Mouse (Mus musculus) ES-Bruce4 (cell line): ENCODE results near the gene Camkmt. TPM values are rescaled to one million over a fixed set of nuclear protein-coding genes. Genes with fewer than 3 reads are reported as not detected.

ENCODE experiments used
- H3K27ac ChIP-seq: 2 replicates; pipeline ENCODE4 v1.5.1; 2012; ENCODE audit warnings: low read length, inconsistent platforms; ENCODE audit not compliant: insufficient read depth
- H3K27me3 ChIP-seq: 2 replicates; pipeline ENCODE4 v1.6.1; 2012; ENCODE audit warnings: mild to moderate bottlenecking, low read length, inconsistent platforms; ENCODE audit not compliant: control insufficient read depth, poor library complexity, insufficient read depth, severe bottlenecking
- H3K36me3 ChIP-seq: 2 replicates; pipeline ENCODE4 v1.6.1; 2012; ENCODE audit warnings: inconsistent platforms, mild to moderate bottlenecking, low read length, moderate library complexity; ENCODE audit not compliant: control insufficient read depth, poor library complexity, insufficient read depth, severe bottlenecking
- H3K4me1 ChIP-seq: one replicate; pipeline ENCODE4 v1.8.1; 2011; ENCODE audit warnings: low read length; ENCODE audit not compliant: control insufficient read depth, insufficient read depth
- H3K4me3 ChIP-seq: 2 replicates; pipeline ENCODE4 v1.5.1; 2011; ENCODE audit warnings: low read depth, mild to moderate bottlenecking, low read length
- H3K9ac ChIP-seq: 2 replicates; pipeline ENCODE4 v1.6.1; 2012; ENCODE audit warnings: low read depth, mild to moderate bottlenecking, inconsistent platforms; ENCODE audit not compliant: poor library complexity, severe bottlenecking
- H3K9me3 ChIP-seq: replicated peaks from 2 replicates; pipeline ENCODE4 v1.6.1; 2012; ENCODE audit warnings: mild to moderate bottlenecking, low read length, inconsistent platforms; ENCODE audit not compliant: control insufficient read depth, poor library complexity, insufficient read depth, severe bottlenecking
- CTCF ChIP-seq: IDR thresholded peaks from one replicate; pipeline ENCODE4 v1.8.1; 2011; ENCODE audit warnings: low read depth, low read length
- EP300 ChIP-seq: IDR thresholded peaks from 2 replicates; pipeline ENCODE4 v1.6.1; 2011; ENCODE audit warnings: low read depth, low read length; ENCODE audit not compliant: insufficient read depth
- POLR2A ChIP-seq: IDR thresholded peaks from one replicate; pipeline ENCODE4 v1.8.1; 2011; ENCODE audit warnings: low read length; ENCODE audit not compliant: insufficient read depth
- polyA plus RNA-seq: library from polyadenylated mRNA; stranded (reverse); fragments of >200 nt; gene quantifications from 2 replicates; pipeline ENCODE4 v1.2.4, GENCODE M21; 2011; ENCODE audit warnings: low read depth; ENCODE audit not compliant: missing spikeins, insufficient read depth, insufficient read length

Gene Camkmt
- polyA plus RNA-seq, 1 experiment: 3.7 TPM

- no peaks in the 10 kb centered on the region for H3K36me3 ChIP-seq
- no peak overlapping the region for H3K4me3 ChIP-seq
- H3K4me1 ChIP-seq: no peaks in the 10 kb centered on the region
- TF ChIP-seq CTCF (no peak), EP300 (no peak), POLR2A (no peak)
- no peak overlapping the region for H3K27ac ChIP-seq
- H3K9ac ChIP-seq: no peak overlapping the region
- no peaks in the 10 kb centered on the region for H3K27me3 ChIP-seq
- no peaks in the 10 kb centered on the region for H3K9me3 ChIP-seq
Observed at GRCm38 (mm10) chr17:85048379-85048778, 42.0 kb upstream of the Camkmt start.

GRCm38 (mm10) chr17:85058276-85058675, 32.1 kb upstream of the Camkmt start:
- no peaks in the 10 kb centered on the region for H3K4me1 ChIP-seq
- H3K4me3 ChIP-seq: no peak overlapping the region
- TF ChIP-seq EP300 (no peak), CTCF (no peak), POLR2A (no peak)
- no peak overlapping the region for H3K27ac ChIP-seq
- H3K9me3 ChIP-seq: no peaks in the 10 kb centered on the region
- no peak overlapping the region for H3K9ac ChIP-seq
- no peaks in the 10 kb centered on the region for H3K36me3 ChIP-seq
- H3K27me3 ChIP-seq: no peaks in the 10 kb centered on the region

- no peaks in the 10 kb centered on the region for H3K27me3 ChIP-seq
- H3K9ac ChIP-seq: no peak overlapping the region
- H3K4me1 ChIP-seq: no peaks in the 10 kb centered on the region
- H3K9me3 ChIP-seq: no peaks in the 10 kb centered on the region
- no peak overlapping the region for H3K4me3 ChIP-seq
- H3K36me3 ChIP-seq: no peaks in the 10 kb centered on the region
- no peak for TF ChIP-seq EP300
- no peak overlapping the region for H3K27ac ChIP-seq
Observed at GRCm38 (mm10) chr17:85059136-85059535, 31.2 kb upstream of the Camkmt start.

GRCm38 (mm10) chr17:85063560-85063959, 26.8 kb upstream of the Camkmt start:
- H3K9me3 ChIP-seq: no peaks in the 10 kb centered on the region
- H3K4me1 ChIP-seq: no peaks in the 10 kb centered on the region
- no peak overlapping the region for H3K27ac ChIP-seq
- no peaks in the 10 kb centered on the region for H3K27me3 ChIP-seq
- H3K4me3 ChIP-seq: no peak overlapping the region
- H3K9ac ChIP-seq: no peak overlapping the region
- TF ChIP-seq CTCF: no peak
- no peak for TF ChIP-seq EP300
- no peak for TF ChIP-seq POLR2A
- H3K36me3 ChIP-seq: peaks cover 2% of the 10 kb centered on the region; the same call in 1 of the 2 replicates

- TF ChIP-seq CTCF: no peak
- no peak for TF ChIP-seq EP300
- Histone ChIP-seq H3K27me3 (no peaks in the 10 kb centered on the region), H3K27ac (no peak overlapping the region), H3K36me3 (peaks cover 5% of the 10 kb centered on the region; the same call in 1 of the 2 replicates), H3K9me3 (no peaks in the 10 kb centered on the region), H3K4me3 (no peak overlapping the region), H3K9ac (no peak overlapping the region), H3K4me1 (no peaks in the 10 kb centered on the region)
Observed at GRCm38 (mm10) chr17:85067331-85067730, 23.0 kb upstream of the Camkmt start.

- H3K9me3 ChIP-seq: no peaks in the 10 kb centered on the region
- no peak for TF ChIP-seq POLR2A
- TF ChIP-seq CTCF: no peak
- TF ChIP-seq EP300: no peak
- H3K9ac ChIP-seq: no peak overlapping the region
- 0 out of 2 replicates have a peak, but pooled peaks cover 3% of the 10 kb centered on the region for H3K36me3 ChIP-seq
- H3K4me3 ChIP-seq: no peak overlapping the region
- H3K27me3 ChIP-seq: no peaks in the 10 kb centered on the region
- no peak overlapping the region for H3K27ac ChIP-seq
- no peaks in the 10 kb centered on the region for H3K4me1 ChIP-seq
Observed at GRCm38 (mm10) chr17:85070658-85071057, 19.7 kb upstream of the Camkmt start.
